Mouse (Mus musculus) lung, adult 2 months (tissue): ENCODE measurements at regions not wholly inside any gene's neighbourhood (a gene's known extent, or its start where the extent isn't known, plus 50 kb on each side); places are given as distances from the start of the nearest gene placed in this dataset.

ENCODE experiments used
- DNase-seq: peaks from one replicate; pipeline ENCODE4 v3.0.0; 2022
- H3K4me1 ChIP-seq: fragments of 200-500 bp; 2 replicates; pipeline ENCODE4 v1.6.1; 2011; ENCODE audit warnings: low read length; ENCODE audit not compliant: control insufficient read depth, insufficient read depth
- H3K4me3 ChIP-seq: fragments of 200-500 bp; replicated peaks from 2 replicates; pipeline ENCODE3; 2011; ENCODE audit warnings: low read depth, mild to moderate bottlenecking, control low read depth, low read length; ENCODE audit errors: extremely low read depth
- CTCF ChIP-seq: fragments of 200-500 bp; IDR thresholded peaks from 2 replicates; pipeline ENCODE4 v1.5.1; 2011; ENCODE audit warnings: mild to moderate bottlenecking, low read length, control low read depth; ENCODE audit not compliant: insufficient read depth
- POLR2A ChIP-seq: fragments of 200-500 bp; IDR thresholded peaks from 2 replicates; pipeline ENCODE4 v1.6.1; 2011; ENCODE audit warnings: low read depth, mild to moderate bottlenecking, control low read depth, low read length, borderline replicate concordance; ENCODE audit errors: extremely low read depth
- WGBS: fragments of 180-500 bp; shearing (Covaris S2); methylation state at CpG from one replicate; pipeline ENCODE4 v1.1.7; 2018; 5-methylcytosine and 5-hydroxymethylcytosine counted together

DNA sequence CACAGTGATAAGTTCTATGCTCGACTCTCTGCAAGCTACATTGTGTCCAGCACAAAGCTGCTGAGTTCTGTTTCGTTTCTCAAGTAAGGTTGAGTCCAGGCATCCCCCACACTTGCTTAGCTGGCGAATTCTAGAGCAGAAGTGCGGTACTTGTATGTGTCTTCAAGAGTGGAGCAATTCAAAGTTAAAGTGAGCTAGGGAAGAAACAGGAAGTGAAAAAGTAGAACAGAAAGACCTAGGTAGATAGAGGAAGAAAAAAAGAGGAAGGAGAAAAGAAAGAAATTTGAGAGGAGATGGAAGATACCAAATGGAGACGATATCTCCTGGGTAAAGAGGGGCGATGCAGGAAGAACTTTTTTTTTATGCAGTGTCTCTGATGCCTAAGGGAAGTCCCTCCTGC lies 51.4 kb upstream of the Marcks start:
- TF ChIP-seq CTCF, result no peak
- TF ChIP-seq POLR2A, result no peak
- H3K4me3 ChIP-seq, result no peak overlapping the region
- H3K4me1 ChIP-seq, result no peaks in the 10 kb centered on the region
- whole genome bisulfite sequencing, result 72% methylated on average over 6 of the region's 6 CpGs
- DNase-seq, result no peak
